Mouse (Mus musculus) kidney, adult 9 months (tissue): ENCODE results near the gene Actn1.
"Not testable (repeated sequence)": the region's sequence is repeated elsewhere in the genome, so short reads cannot be mapped to it uniquely, and the experiment has no call there.

Experiments used
- DNase-seq: peaks from one replicate; pipeline ENCODE4 v3.0.0; 2022

Gene Actn1

GRCm38 (mm10) chr12:80260056-80260743 is at the start of gene Actn1:
Gene Actn1, minus strand, starts transcription at chr12:80260371.
- peak; percentile 94 for DNase-seq

GRCm38 (mm10) chr12:80307556-80307955 is 47.4 kb upstream of the Actn1 start:
- DNase-seq = no peak

GRCm38 (mm10) chr12:80304518-80304917 is 44.3 kb upstream of the Actn1 start:
- DNase-seq = no peak

- DNase-seq = no peak
Measured at GRCm38 (mm10) chr12:80300833-80301456, 40.8 kb upstream of the Actn1 start.

- no peak for DNase-seq
Measured at GRCm38 (mm10) chr12:80298714-80299113, 38.5 kb upstream of the Actn1 start.

- no peak for DNase-seq
Measured at GRCm38 (mm10) chr12:80291895-80292435, 31.8 kb upstream of the Actn1 start.

- no peak for DNase-seq
Measured at GRCm38 (mm10) chr12:80290964-80291363, 30.8 kb upstream of the Actn1 start.

- DNase-seq = no peak
Measured at GRCm38 (mm10) chr12:80290483-80290882, 30.3 kb upstream of the Actn1 start.

GRCm38 (mm10) chr12:80289722-80290121 is 29.6 kb upstream of the Actn1 start:
- no peak for DNase-seq

- DNase-seq = no peak
Measured at GRCm38 (mm10) chr12:80285890-80286289, 25.7 kb upstream of the Actn1 start.

GRCm38 (mm10) chr12:80284251-80284650 is 24.1 kb upstream of the Actn1 start:
- DNase-seq = not testable (repeated sequence)

- no peak for DNase-seq
Measured at GRCm38 (mm10) chr12:80278866-80279265, 18.7 kb upstream of the Actn1 start.

- DNase-seq = no peak
Measured at GRCm38 (mm10) chr12:80277428-80277827, 17.3 kb upstream of the Actn1 start.

- no peak for DNase-seq
Measured at GRCm38 (mm10) chr12:80275187-80275820, 15.1 kb upstream of the Actn1 start.

- DNase-seq = peak; percentile 77
Measured at GRCm38 (mm10) chr12:80273020-80273686, 13.0 kb upstream of the Actn1 start.

GRCm38 (mm10) chr12:80271806-80272205 is 11.6 kb upstream of the Actn1 start:
- no peak for DNase-seq

- DNase-seq = no peak
Measured at GRCm38 (mm10) chr12:80270924-80271323, 10.8 kb upstream of the Actn1 start.

GRCm38 (mm10) chr12:80269303-80269702 is 9.1 kb upstream of the Actn1 start:
- no peak for DNase-seq

GRCm38 (mm10) chr12:80267962-80268361 is 7.8 kb upstream of the Actn1 start:
- no peak for DNase-seq

- not testable (repeated sequence) for DNase-seq
Measured at GRCm38 (mm10) chr12:80264388-80264787, 4.2 kb upstream of the Actn1 start.

- no peak for DNase-seq
Measured at GRCm38 (mm10) chr12:80260744-80261695, 849 bp upstream of the Actn1 start.
